Mouse (Mus musculus) adrenal gland, adult 18-20 months (tissue): ENCODE measurements around the gene Runx1. TPM values are rescaled to one million over a fixed set of nuclear protein-coding genes. Genes with fewer than 3 reads are reported as not detected.
A peak's percentile ranks its signal among the peaks of the same experiment; 100 is the strongest.

Experiments used
- DNase-seq, 2 experiments: peaks; one replicate each; pipeline ENCODE4 v3.0.0; 2021 to 2022; ENCODE audit warnings: low spot score in 2 of 2
- total RNA-seq, 2 experiments: library from RNA; stranded (reverse); gene quantifications; 1 replicate in 1 of 2; 2 replicates in 1 of 2; pipeline ENCODE4 v1.2.3; 2021

Runx1 gene
- total RNA-seq, 2 experiments from 2014 or later: 3.5 to 4.5 TPM

GRCm38 (mm10) chr16:92578915-92579653 is 246.9 kb downstream of the Runx1 start:
- DNase-seq: no peak

- no peak for DNase-seq
Measured at GRCm38 (mm10) chr16:92577381-92577780, 248.6 kb downstream of the Runx1 start.

GRCm38 (mm10) chr16:92575792-92576191 is 250.2 kb downstream of the Runx1 start:
- no peak for DNase-seq

- DNase-seq: no peak
Measured at GRCm38 (mm10) chr16:92573193-92573592, 252.8 kb downstream of the Runx1 start.

DNA sequence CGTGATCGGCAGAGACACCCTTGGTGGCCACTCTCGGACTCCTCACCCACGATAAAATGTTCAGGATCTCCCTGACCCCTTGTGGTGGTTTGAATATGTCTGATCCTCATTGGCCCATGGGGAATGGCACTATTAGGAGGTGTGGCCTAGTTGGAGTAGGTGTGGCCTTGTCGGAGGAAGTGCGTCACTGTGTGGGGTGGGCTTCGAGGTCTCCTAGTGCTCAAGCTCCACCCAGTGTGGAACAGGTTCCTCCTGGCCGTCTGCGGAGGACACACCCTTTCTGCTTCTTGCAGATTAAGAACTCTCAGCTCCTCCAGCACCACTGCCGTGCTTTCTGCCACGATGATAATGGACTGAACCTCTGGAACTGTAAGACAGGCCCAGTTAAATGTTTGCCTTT is 254.7 kb downstream of the Runx1 start:
- DNase-seq: no peak

GRCm38 (mm10) chr16:92566146-92566545 is 259.8 kb downstream of the Runx1 start:
- DNase-seq: no peak

DNA sequence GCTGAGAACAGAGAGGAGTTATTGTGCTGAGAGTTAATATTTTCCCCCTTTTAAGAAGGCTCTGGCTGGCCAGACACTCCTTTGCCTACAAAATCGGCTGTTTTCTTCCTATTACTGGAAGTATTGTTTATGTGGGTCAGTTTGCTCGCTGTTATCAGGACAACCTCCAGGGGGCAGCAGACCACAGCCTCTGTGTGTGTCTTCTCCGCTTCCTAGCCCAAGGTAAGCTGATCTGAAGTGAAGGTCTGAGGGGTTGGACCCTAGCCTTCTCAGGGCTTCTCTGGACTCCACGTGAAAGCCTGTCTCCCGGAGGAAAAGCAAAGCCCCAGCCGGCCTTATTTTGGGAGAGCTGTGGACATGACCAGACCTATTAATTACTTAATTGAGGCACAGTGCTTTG is 260.2 kb downstream of the Runx1 start:
- peak; percentile 78 to 85 for DNase-seq

DNA sequence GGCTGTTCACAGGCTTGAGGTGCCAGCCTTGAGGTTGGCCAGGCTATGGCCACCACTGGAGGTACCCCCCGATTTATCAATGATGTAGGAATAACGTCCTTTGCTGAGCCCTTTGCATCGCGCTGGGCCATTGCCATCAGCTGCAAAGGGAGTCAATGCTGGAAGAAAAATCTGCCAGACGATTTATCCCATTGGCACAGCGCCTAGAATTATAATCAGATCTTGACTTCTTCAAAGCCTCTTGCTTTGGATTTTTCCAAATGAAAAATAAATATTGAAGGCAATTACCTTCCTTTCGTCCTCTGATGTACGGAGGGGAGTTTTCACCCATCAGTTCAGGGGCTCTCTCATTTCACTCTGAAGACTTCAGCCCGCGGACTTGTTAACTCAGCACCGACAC is 260.7 kb downstream of the Runx1 start:
- no peak for DNase-seq

- no peak for DNase-seq
Measured at GRCm38 (mm10) chr16:92555051-92555450, 270.9 kb downstream of the Runx1 start.

DNA sequence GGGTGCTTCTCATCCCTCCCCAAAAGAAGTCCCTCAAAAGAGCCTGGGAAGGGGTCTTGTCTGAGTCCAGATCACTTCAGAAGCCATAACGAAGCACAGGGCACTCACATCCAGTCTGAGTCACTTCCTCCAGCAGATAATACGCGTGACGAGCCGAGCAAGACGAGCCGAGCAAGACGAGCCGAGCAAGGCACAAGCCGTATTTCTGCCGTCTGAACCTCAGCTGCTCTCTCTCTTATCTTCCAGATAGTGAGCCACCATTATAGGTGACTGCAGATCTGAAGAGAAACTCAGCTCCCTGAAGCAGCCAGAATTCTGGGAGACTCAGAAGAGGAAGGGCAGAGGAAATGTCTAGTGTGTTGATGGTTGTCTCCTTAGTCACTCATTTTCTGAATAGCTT is 273.1 kb downstream of the Runx1 start:
- no peak for DNase-seq

GRCm38 (mm10) chr16:92552106-92552382 is 273.9 kb downstream of the Runx1 start:
- DNase-seq: no peak
